In genomic region chr9:43261124-43261907, GRCm38 (mm10) we compare ENCODE assay signal across 12 mouse cellular contexts. TPM values are rescaled to one million over a fixed set of nuclear protein-coding genes. Genes with fewer than 3 reads are reported as not detected.
DNase-seq lines count a peak whose midpoint lies in the region; ATAC-seq and TF ChIP-seq lines count a peak whose summit lies in the region.
"Had no signal": no experiment of that assay in that cellular context is flagged by ENCODE, and none has a peak within 500 bp of the region (broad histone marks: within the 10 kb centered on the region; RNA-seq: fewer than 3 reads in every experiment).

No protein-coding gene starts in this region.

- 62% methylated on average over 4 of the region's 4 CpGs for WGBS in lung, adult 2 months

- no peak overlapping the region for H3K4me3 ChIP-seq in gastrocnemius, adult 2 months
- no peak overlapping the region for H3K4me3 ChIP-seq in lung, adult 2 months (replicated peaks; ENCODE audit: extremely low read depth, low read depth, low read length)
- H3K4me3 ChIP-seq: megakaryocyte, embryonic 14.5 days had no signal

- TF ChIP-seq POLR2A in lung, adult 2 months (IDR thresholded peaks at IDR 0.05; ENCODE audit: borderline replicate concordance, extremely low read depth, low read depth, low read length): no peak

- TF ChIP-seq CTCF in gastrocnemius, adult 2 months (IDR thresholded peaks at IDR 0.05): no peak
- TF ChIP-seq CTCF in lung, adult 2 months (IDR thresholded peaks at IDR 0.05; ENCODE audit: insufficient read depth, low read length): no peak

- no peak for ATAC-seq in megakaryocyte progenitor cell, adult 5-6 weeks (replicated peaks; ENCODE audit: poor library complexity)
- ATAC-seq: forebrain, embryonic 16.5 days; hindbrain, postnatal 0 days had no signal

- intact Hi-C loops in gastrocnemius, adult 2 months (cut with DNase I): no loop called here

- peak overlapping the region; percentile 58; the same call in 1 of the 2 replicates for H3K27ac ChIP-seq in gastrocnemius, adult 2 months
- H3K27ac ChIP-seq: hindbrain, postnatal 0 days had no signal

- no peak for DNase-seq in gastrocnemius, adult 2 months
- DNase-seq in gastrocnemius, adult 8-10 months (ENCODE audit: low spot score in 2 of 2): no peak
- DNase-seq in lung, postnatal 10 days: peak; percentile 56
- DNase-seq in lung, adult 2 months: no peak
- peak; percentile 20 for DNase-seq in liver
- peak; percentile 68 for DNase-seq in yolk sac, embryonic 10.5 days (ENCODE audit: low spot score)
- no peak for DNase-seq in gastrocnemius, postnatal 25 days
- DNase-seq: thymus, postnatal 36 days had no signal

- no peaks in the 10 kb centered on the region; the same call in 1 of the 2 replicates for H3K4me1 ChIP-seq in lung, adult 2 months (ENCODE audit: control insufficient read depth, insufficient read depth, low read length)
- H3K4me1 ChIP-seq: megakaryocyte, embryonic 14.5 days had no signal

RNA-seq across cellular contexts. Expression of gene Oaf, which starts 21.6 kb away (rescaled TPM):
- total RNA-seq in gastrocnemius, adult 2 months (2021): 1 to 10 TPM; 2.9 to 8.9 TPM
- 1 to 10 TPM; 2.7 to 5.9 (median 4.8) TPM for total RNA-seq in gastrocnemius, adult 8-10 months (2022)
- 9.2 and 10.1 TPM in 2 replicates for polyA plus RNA-seq in lung, adult 2 months (2012; rRNA removed)
- 10 to 100 TPM in 1 of 2 experiments, 1 to 10 TPM in 1; 8.6 to 10.6 TPM for total RNA-seq in gastrocnemius, postnatal 25 days (2021)
- 19.2 and 20.9 TPM in 2 replicates for total RNA-seq in megakaryocyte progenitor cell, adult 5-6 weeks (2015)
- total RNA-seq in megakaryocyte progenitor cell, adult 5-6 weeks (2017): 10.0 and 17.0 TPM in 2 replicates

RNA-seq across cellular contexts. Expression of gene Trim29, which starts 49.3 kb away (rescaled TPM):
- total RNA-seq in gastrocnemius, adult 2 months (2021): not detected
- total RNA-seq in gastrocnemius, adult 8-10 months (2022): not detected
- polyA plus RNA-seq in lung, adult 2 months (2012; rRNA removed): 6.1 and 25.1 TPM in 2 replicates
- total RNA-seq in gastrocnemius, postnatal 25 days (2021): not detected
- not detected in 2 replicates for total RNA-seq in megakaryocyte progenitor cell, adult 5-6 weeks (2015)
- not detected in 2 replicates for total RNA-seq in megakaryocyte progenitor cell, adult 5-6 weeks (2017)
- polyA plus RNA-seq: forebrain, embryonic 16.5 days had no signal

RNA-seq across cellular contexts. Expression of gene Pou2f3, which starts 51.1 kb away (rescaled TPM):
- under 1 TPM; 0.11 to 0.15 TPM for total RNA-seq in gastrocnemius, adult 2 months (2021)
- total RNA-seq in gastrocnemius, adult 8-10 months (2022): not detected
- polyA plus RNA-seq in lung, adult 2 months (2012; rRNA removed): 0.07 and 0.46 TPM in 2 replicates
- total RNA-seq in gastrocnemius, postnatal 25 days (2021): not detected
- not detected in 2 replicates for total RNA-seq in megakaryocyte progenitor cell, adult 5-6 weeks (2015)
- total RNA-seq in megakaryocyte progenitor cell, adult 5-6 weeks (2017): not detected in 2 replicates
- polyA plus RNA-seq: forebrain, embryonic 16.5 days had no signal

Comparison
In these comparisons a context has a peak if more than half of its experiments do, and no peak if none do; other contexts are left out.
1. DNase-seq: peak in lung, postnatal 10 days (single experiment), liver (single experiment) and yolk sac, embryonic 10.5 days (single experiment); none in gastrocnemius, adult 2 months (single experiment), gastrocnemius, adult 8-10 months (0 of 2), lung, adult 2 months (single experiment) and gastrocnemius, postnatal 25 days (single experiment).